Mouse (Mus musculus): ENCODE measurements around the gene Gm20521. TPM values are rescaled to one million over a fixed set of nuclear protein-coding genes. Genes with fewer than 3 reads are reported as not detected.

Gm20521 gene
- not detected for polyA plus RNA-seq (2017; shearing (Covaris generic))

DNA sequence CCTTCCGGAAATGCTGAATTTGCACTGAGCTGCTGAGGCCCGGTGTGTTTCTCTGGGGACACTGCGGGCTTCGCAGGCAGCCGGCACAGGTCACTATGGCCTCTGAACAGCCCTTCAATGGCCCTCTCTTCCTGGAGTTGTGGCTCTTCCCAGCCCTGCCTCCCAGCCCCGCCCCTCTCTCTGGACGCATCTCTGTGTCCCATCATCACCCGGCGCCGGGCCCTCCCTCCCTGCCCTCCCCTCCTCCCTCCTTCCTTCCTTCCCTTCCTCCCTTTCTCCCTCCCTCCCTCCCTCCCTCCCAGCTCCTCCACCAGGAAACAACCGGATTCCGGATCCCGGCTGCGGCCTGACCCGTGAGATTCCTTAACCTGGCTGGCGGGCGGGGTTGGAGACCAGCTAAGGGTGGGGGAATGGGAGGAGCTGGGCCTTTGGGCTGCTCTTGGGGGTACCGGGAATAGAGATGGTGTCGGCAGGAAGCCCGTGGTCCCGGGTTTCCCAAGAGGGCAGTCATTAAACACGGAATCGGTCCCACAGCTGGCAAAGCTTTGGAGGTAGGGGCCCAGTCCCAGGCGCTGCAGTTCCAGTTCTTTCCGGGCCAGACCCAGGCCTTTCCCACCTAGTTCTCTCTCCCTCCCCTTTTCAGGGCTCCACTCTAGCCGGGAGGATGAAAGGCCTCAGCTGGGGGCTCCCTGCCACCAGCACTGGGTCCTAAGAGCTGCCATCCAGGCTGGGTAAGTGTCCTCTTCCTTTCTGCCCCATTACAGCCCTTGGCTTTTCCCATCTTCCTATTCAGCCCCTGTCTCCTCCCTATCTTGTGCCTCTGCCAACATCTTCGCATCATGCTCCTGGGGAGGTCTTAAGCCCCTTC, at the start of gene Gm20521, which contains the start of gene Bcl2l2:
Gene Gm20521, plus strand, starts transcription at position 288 of the 868 bp plus-strand sequence.
Gene Bcl2l2, plus strand, starts transcription at position 224 of the 868 bp plus-strand sequence.

DNA sequence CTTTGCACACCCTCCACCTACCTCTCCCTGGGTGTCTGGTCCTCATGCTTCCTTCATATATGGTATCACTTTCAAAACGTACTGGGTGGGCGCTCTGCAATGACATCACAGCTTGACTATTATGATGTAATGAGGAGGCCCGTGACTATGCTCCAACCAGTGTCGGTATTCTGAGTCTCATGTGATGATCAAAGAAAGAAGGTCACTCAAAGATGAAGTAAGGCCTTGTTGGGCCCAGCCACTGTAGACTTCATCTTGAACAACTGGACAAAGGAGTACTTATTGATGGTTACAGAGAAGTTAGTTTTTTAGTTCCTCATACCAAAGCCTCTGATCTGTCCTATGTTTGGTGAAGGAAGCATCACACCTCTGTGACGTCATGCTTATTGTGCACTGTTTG, 12.4 kb upstream of the Gm20521 start, which contains the start of gene Homez:
Gene Homez, minus strand, starts transcription at position 101 of the 400 bp plus-strand sequence.

DNA sequence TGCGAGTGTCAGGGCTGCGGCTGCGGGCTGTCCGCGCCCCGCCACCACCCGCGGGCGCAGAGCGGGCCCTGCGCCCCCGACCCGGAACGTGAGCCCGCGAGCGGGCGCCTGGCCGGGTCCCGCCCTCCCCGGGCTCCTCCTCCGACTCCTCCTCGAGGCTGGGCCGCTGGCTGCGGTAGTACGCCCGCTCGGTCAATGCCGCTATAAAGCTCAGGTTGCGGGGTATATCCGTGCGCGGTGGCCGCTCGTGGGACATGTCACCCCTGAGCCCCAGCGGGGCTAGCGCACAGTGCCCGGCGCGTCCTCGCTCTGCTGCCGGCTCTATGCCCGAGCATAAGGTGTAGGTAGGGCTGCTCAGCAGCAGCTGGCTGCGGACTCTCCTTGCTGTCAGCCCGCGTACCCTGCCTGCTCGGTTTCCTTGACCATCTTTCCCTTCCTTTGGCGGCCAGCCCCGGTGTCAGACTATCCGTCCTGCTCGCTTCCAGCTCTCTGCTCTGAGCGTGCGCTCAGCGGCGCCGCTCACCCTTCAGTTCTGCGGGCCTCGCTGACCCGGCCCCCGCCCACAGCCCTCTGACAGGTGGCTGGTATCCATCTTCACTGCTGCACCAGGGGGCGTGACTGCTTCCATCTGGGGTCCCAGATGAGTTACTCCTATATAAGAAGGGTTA, 6.1 kb upstream of the Gm20521 start, which contains the start of gene Ppp1r3e:
Gene Ppp1r3e, minus strand, starts transcription at position 503 of the 668 bp plus-strand sequence.

DNA sequence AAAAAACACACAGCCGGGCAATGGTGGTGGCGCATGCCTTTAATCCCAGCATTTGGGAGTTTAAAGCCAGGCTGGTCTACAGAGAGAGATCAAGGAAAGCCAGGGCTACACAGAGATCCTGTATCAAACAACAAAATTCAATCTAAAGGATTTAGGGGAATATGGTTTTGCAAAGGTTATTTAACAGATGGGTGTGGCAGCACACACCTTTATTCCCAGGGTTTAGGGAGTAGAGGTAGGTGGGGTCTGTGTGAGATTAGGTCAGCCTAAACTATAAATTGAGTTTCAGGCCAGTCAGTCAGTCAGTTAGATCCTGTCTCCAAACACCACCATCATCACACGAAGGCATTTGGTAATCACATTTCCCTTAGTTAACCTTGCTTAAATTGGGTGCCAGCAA, 9.0 kb downstream of the Gm20521 start, which contains the start of gene Pabpn1:
Gene Pabpn1, plus strand, starts transcription at position 301 of the 400 bp plus-strand sequence.

DNA sequence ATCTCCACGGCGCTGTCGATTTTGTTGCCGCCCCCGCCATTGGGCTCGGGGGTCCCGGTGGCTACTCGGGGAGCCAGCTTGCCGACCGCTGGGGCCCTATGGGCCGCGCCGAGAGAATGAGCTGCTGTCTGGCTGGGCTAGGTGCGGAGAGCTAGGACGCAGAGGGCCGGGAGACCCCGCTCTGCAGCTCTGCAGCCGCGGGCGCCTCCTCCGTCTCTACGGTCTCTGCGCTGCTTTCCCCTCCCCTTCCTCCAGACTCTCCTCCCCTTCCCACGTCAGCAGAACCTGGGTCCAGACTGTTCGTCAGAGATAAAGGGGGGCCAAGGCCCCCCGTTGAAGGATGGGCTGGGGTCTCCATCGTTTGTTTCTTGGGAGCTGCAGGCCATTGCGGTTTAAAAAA, 29.6 kb downstream of the Gm20521 start, which contains the start of gene Slc22a17:
Gene Slc22a17, minus strand, starts transcription at position 247 of the 400 bp plus-strand sequence.

DNA sequence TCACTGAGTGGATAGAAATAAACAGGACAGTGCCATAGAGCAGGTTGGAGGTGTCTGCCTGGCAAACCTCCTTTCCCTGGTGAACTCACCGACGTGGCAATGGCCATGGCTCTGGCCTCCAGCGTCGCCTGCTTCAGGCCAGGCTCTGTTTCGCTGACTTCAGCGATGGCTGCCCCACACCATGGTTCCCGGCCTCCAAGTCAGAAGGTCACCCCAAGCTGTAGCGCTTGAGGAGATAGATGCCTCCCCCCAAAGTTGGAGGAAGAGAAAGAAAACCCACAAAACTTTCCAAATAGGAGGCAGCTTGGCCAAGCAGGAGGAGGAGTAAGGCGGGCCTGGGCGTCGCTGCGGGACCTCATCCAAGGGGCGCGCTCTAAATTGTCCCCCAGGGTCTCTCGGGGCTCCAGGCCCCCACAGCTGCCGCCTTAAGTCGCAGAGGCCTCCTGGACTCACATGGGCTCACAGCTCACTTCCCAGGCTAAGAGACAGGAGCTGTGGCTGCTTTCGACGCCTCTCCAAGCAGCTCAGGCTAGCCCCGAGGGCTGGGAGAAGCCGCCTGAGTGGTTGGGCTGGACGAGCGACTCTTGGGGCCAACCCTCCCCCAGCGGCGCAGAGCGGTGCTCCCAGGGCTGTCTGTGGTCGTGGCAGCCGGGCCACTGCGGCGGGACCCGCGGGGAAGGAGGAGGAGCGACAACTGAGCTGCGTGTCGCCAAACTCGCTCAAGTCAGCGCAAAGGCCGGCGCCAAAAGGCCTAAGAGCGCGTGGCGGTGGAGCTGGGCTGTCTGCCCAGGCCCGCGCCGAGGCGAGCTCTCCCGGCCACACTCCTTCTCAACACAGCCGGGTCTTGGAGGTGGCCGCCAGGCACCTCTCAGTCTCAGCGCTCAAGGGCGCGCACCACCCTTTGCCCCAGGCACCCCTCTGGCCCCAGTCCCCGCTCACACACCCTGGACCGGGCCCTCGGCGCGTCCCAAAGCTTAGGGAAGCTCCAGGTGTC, 42.4 kb downstream of the Gm20521 start, which contains the start of gene Efs:
Gene Efs, minus strand, starts transcription at position 778 of the 994 bp plus-strand sequence.

DNA sequence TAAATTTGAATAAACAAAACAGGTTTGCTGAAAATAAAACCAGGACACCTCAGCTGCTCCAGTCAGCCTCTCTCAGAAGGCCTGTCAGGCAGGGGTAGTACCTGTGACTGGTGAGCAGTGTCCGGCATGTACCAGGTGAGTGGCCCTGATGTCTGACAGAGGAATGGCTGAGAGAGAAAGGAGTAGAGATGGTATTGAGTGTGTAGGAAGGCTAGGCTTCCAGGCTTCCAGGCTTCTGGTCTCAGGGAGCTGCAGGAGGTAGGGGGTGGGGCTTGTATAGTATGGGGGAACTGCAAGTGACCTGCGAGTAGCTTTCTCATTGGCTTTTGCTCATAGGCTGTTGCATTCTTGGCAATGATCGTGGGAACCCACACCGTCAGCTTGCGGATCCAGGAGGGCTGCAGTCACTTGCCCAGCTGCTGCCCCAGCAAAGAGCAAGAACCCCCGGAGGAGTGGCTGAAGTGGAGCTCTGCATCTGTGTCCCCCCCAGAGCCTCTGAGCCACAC, 49.5 kb downstream of the Gm20521 start, which contains the start of gene Il25:
Gene Il25, plus strand, starts transcription at position 51 of the 506 bp plus-strand sequence.

DNA sequence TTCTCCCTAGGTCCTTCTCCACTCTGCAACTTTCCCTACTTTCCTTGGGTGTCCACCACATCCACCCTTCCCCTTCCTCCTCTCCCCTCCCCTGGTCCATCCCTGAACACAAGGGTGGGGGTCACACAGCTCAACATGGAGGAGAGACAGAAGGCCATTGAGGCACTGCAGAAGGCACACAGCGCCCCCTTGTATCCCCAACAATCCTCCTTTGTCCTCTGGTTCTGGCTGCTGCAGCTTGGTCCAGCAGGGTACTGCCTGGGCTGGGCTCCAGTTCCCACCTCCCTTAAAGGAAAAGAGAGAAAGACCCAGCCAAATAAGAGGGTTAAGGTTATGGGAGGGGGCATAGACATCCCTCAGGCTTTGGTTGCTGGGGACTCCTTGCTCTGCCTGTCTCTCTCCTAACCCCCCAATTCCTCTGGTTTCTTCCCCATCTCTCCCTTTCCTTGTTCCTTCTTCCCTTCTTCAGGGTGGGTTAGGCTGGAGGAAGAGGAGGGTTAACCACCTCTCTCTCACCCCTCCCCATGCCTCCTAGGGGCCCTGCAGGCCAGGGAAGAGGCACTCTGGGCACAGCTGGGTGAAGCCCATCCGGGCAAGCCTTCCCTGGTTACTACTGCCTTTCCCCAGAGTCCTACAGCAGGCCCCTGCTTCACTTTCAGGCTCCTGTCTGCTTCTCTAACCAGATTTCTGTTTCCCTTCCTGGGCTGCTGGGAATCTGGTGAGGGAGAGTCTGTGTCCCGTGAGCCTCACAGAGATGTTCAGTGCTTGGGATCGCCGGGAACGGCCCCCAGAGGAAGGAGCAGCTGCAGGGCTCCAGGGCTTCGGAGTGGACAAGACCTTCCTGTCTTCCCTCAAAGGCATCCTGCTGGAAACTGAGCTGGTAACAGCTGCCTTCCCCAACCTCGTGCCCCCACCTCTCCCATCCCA, 52.9 kb downstream of the Gm20521 start, which contains the start of gene Cmtm5:
Gene Cmtm5, plus strand, starts transcription at position 358 of the 927 bp plus-strand sequence.

Other genes with a start within 250 kb of the Gm20521 start
- not detected for gene Gm17606, start 242.5 kb upstream of the Gm20521 start, polyA plus RNA-seq (2017; shearing (Covaris generic))
- 0.49 TPM for gene Cdh24, start 242.1 kb upstream of the Gm20521 start, polyA plus RNA-seq (2017; shearing (Covaris generic))
- gene 1700123O20Rik, start 197.2 kb upstream of the Gm20521 start, polyA plus RNA-seq (2017; shearing (Covaris generic)), result 91.3 TPM
- 116 TPM for gene Acin1, start 196.5 kb upstream of the Gm20521 start, polyA plus RNA-seq (2017; shearing (Covaris generic))
- not detected for gene Gm29776, start 184.6 kb upstream of the Gm20521 start, polyA plus RNA-seq (2017; shearing (Covaris generic))
- gene Cebpe, start 171.3 kb upstream of the Gm20521 start, polyA plus RNA-seq (2017; shearing (Covaris generic)), result not detected
- 0.37 TPM for gene Slc7a8, start 101.5 kb upstream of the Gm20521 start, polyA plus RNA-seq (2017; shearing (Covaris generic))
- gene Rnf212b, start 69.3 kb upstream of the Gm20521 start, polyA plus RNA-seq (2017; shearing (Covaris generic)), result not detected
- 10.3 TPM for gene Homez, start 12.5 kb upstream of the Gm20521 start, polyA plus RNA-seq (2017; shearing (Covaris generic))
- gene Ppp1r3e, start 5.9 kb upstream of the Gm20521 start, polyA plus RNA-seq (2017; shearing (Covaris generic)), result 0.54 TPM
- 0.95 TPM for gene Bcl2l2, start 64 bp upstream of the Gm20521 start, polyA plus RNA-seq (2017; shearing (Covaris generic))
- 26.4 TPM for gene Pabpn1, start 9.1 kb downstream of the Gm20521 start, polyA plus RNA-seq (2017; shearing (Covaris generic))
- gene Slc22a17, start 29.7 kb downstream of the Gm20521 start, polyA plus RNA-seq (2017; shearing (Covaris generic)), result 1.0 TPM
- not detected for gene Efs, start 42.7 kb downstream of the Gm20521 start, polyA plus RNA-seq (2017; shearing (Covaris generic))
- not detected for gene Il25, start 49.3 kb downstream of the Gm20521 start, polyA plus RNA-seq (2017; shearing (Covaris generic))
- gene Cmtm5, start 52.8 kb downstream of the Gm20521 start, polyA plus RNA-seq (2017; shearing (Covaris generic)), result not detected
- not detected for gene Myh6, start 83.5 kb downstream of the Gm20521 start, polyA plus RNA-seq (2017; shearing (Covaris generic))
- not detected for gene Gm17428, start 93.5 kb downstream of the Gm20521 start, polyA plus RNA-seq (2017; shearing (Covaris generic))
- gene Myh7, start 111.2 kb downstream of the Gm20521 start, polyA plus RNA-seq (2017; shearing (Covaris generic)), result not detected
- gene Ngdn, start 132.0 kb downstream of the Gm20521 start, polyA plus RNA-seq (2017; shearing (Covaris generic)), result 134 TPM
- 12.6 TPM for gene Zfhx2, start 208.9 kb downstream of the Gm20521 start, polyA plus RNA-seq (2017; shearing (Covaris generic))
- gene Thtpa, start 211.3 kb downstream of the Gm20521 start, polyA plus RNA-seq (2017; shearing (Covaris generic)), result 14.7 TPM
- gene Ap1g2, start 223.2 kb downstream of the Gm20521 start, polyA plus RNA-seq (2017; shearing (Covaris generic)), result 159 TPM
- gene Jph4, start 233.5 kb downstream of the Gm20521 start, polyA plus RNA-seq (2017; shearing (Covaris generic)), result not detected